Mouse (Mus musculus): ENCODE results near the gene Samd4. TPM values are rescaled to one million over a fixed set of nuclear protein-coding genes. Genes with fewer than 3 reads are reported as not detected.

Samd4 gene
- polyA plus RNA-seq, 1 experiment from 2014 or later, result 10.2 TPM

DNA sequence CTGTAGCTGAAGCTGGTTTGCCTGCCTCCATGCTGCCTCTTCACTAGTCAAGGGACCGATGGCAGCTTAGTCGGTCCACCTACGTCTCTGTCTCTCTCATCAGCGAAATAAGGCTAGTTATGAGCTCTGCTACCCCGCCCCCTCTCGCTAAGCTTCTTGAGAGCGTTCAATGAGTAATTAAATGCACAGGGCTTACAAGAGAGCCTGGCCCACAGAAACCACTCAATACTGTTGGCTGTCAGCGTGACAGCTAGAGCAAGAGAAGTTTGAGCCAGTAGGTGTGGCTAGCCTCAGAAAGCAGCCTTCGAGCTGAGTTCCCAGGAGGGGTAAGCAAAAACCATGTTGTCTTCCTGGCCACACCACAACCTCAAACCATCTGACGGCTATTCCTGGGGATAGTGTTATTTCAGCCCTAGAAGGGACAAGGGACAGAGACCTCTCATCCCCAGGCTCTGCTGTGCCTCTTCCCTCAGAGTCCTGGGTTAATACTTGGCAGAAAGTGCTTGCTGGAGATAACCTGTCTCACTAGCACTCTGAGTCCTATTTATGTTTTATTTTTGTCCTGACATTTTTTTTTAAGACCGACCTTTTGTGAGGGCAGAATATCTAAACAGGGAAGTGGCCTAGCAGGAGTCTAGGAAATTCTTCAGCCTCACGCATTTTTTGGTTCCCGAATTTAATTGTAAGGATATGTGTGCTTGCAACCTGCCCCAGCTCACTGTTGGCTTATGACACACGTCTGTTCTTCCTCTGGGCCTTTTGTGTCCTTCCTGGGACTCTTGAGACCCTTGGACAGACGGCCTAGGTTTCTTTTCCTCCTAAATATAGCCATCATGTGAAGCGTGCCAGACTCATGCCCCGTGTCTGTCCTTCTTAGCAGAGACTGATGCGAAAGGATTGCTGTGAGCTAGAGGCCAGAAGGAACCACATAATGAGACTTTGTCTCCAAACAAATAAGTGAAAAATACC lies 128.8 kb downstream of the Samd4 start:
- peaks cover 14% of the 10 kb centered on the region for H3K4me1 ChIP-seq
- H3K9ac ChIP-seq, result no peak overlapping the region
- peaks cover 2% of the 10 kb centered on the region; the same call in 1 of the 2 replicates for H3K36me3 ChIP-seq
- WGBS, result 60% methylated on average over 18 of the region's 18 CpGs
- no peaks in the 10 kb centered on the region for H3K27me3 ChIP-seq
- peak overlapping the region; percentile 7; the same call in 1 of the 2 replicates for H3K4me2 ChIP-seq
- no peak overlapping the region for H3K27ac ChIP-seq
- H3K4me3 ChIP-seq, result no peak overlapping the region
- no peaks in the 10 kb centered on the region; the same call in 1 of the 2 replicates for H3K9me3 ChIP-seq
- no peak for ATAC-seq (ENCODE audit: insufficient number of reproducible peaks, insufficient read depth, low FRiP score, low TSS enrichment, low read depth)

DNA sequence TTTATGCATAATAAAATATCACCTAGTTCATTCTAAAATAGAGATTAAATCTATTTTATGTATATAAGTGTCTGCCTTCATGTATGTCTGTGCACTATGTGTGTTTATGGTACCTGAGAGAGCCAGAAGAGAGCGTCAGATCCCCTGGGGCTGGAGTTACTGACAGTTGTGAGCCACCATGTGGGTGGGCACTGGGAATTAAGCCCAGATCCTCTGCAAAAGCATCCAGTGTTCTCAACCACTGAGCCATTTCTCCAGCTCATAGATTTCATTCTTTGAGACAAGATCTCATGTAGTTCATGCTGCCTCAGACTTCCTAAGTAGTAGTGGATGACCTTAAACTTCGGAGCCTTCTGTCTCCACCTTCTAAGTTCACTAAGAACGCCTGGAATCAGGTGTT lies 133.0 kb downstream of the Samd4 start:
- no peaks in the 10 kb centered on the region for H3K27me3 ChIP-seq
- no peak for ATAC-seq (ENCODE audit: insufficient number of reproducible peaks, insufficient read depth, low FRiP score, low TSS enrichment, low read depth)
- H3K9me3 ChIP-seq, result no peaks in the 10 kb centered on the region
- no peak overlapping the region for H3K27ac ChIP-seq
- no peak overlapping the region for H3K4me3 ChIP-seq
- H3K9ac ChIP-seq, result no peak overlapping the region
- peaks cover 16% of the 10 kb centered on the region; the same call in 1 of the 2 replicates for H3K36me3 ChIP-seq
- H3K4me2 ChIP-seq, result no peak overlapping the region
- peaks cover 12% of the 10 kb centered on the region for H3K4me1 ChIP-seq
- 86% methylated on average over 3 of the region's 3 CpGs for WGBS

DNA sequence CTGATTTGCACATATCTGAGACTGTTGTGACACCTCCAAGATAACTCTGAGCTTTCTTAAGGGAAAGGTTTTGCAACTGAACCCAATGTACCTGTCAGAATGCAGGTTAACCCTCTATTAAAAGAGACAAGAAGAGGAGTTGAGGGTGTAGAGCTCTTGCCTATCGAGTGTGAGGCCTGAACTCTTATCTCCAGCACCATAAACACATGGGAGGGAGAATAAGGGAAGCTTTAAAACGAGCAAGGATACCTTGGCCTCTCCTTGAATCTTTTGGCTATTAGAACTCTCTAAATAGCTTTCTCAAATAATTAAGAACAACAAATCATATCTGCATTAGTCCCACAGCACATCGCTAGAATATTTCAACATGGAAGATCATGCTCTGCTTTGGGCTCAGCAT lies 135.0 kb downstream of the Samd4 start:
- H3K4me2 ChIP-seq, result no peak overlapping the region
- H3K36me3 ChIP-seq, result peaks cover 16% of the 10 kb centered on the region; the same call in 1 of the 2 replicates
- ATAC-seq (ENCODE audit: insufficient number of reproducible peaks, insufficient read depth, low FRiP score, low TSS enrichment, low read depth), result no peak
- no peak overlapping the region for H3K4me3 ChIP-seq
- no peaks in the 10 kb centered on the region for H3K4me1 ChIP-seq
- no peak overlapping the region for H3K9ac ChIP-seq
- no peaks in the 10 kb centered on the region for H3K9me3 ChIP-seq
- H3K27me3 ChIP-seq, result no peaks in the 10 kb centered on the region
- 88% methylated on average over 3 of the region's 3 CpGs for WGBS
- H3K27ac ChIP-seq, result no peak overlapping the region

DNA sequence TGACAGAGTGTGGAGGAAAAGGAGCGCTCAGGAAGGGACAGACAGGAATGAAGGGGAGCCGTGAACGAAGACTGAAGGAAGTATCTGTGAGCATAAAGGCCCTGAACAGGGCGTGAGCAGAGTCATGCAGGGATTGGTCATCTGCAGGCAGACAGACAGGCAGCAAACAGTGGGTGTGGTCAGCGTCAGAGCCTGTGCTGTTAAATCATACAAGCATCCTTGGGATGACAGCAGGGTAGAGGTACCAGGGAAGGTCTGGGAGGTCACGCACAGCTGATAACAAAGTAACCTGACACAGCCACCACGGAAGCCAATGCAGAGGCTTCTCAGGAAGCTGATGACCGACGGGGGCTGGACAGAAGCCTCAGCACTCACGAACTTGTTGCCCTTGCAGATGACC lies 138.2 kb downstream of the Samd4 start:
- Histone ChIP-seq H3K4me1 (no peaks in the 10 kb centered on the region), H3K4me2 (no peak overlapping the region), H3K27me3 (no peaks in the 10 kb centered on the region), H3K9me3 (no peaks in the 10 kb centered on the region), H3K9ac (no peak overlapping the region), H3K27ac (no peak overlapping the region), H3K36me3 (peaks cover 16% of the 10 kb centered on the region; the same call in 1 of the 2 replicates), H3K4me3 (no peak overlapping the region)
- no peak for ATAC-seq (ENCODE audit: insufficient number of reproducible peaks, insufficient read depth, low FRiP score, low TSS enrichment, low read depth)
- WGBS, result 65% methylated on average over 10 of the region's 10 CpGs

DNA sequence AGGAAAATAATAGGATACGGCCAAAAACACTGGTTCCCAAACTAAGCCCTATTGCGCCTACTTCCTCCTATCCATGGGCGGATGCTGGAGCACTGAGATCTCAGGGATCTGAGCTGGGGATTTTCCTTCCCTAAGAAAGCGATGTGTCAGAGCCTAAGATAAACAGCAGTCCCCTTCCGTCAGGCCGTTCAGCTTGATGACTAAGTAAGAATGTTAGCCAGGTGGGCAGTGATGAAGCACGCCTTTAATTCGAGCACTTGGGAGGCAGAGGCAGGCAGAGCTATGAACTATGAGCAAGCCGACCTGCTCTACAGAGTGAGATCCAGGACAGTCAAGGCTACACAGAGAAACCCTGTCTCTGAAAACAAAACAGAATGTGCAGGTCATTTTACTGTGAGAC lies 140.9 kb downstream of the Samd4 start:
- Histone ChIP-seq H3K27me3 (no peaks in the 10 kb centered on the region), H3K9me3 (no peaks in the 10 kb centered on the region), H3K4me1 (peaks cover 11% of the 10 kb centered on the region), H3K27ac (no peak overlapping the region), H3K9ac (no peak overlapping the region), H3K4me2 (no peak overlapping the region), H3K4me3 (no peak overlapping the region), H3K36me3 (0 out of 2 replicates have a peak, but pooled peaks cover 4% of the 10 kb centered on the region)
- 90% methylated on average over 9 of the region's 9 CpGs for WGBS
- no peak for ATAC-seq (ENCODE audit: insufficient number of reproducible peaks, insufficient read depth, low FRiP score, low TSS enrichment, low read depth)

DNA sequence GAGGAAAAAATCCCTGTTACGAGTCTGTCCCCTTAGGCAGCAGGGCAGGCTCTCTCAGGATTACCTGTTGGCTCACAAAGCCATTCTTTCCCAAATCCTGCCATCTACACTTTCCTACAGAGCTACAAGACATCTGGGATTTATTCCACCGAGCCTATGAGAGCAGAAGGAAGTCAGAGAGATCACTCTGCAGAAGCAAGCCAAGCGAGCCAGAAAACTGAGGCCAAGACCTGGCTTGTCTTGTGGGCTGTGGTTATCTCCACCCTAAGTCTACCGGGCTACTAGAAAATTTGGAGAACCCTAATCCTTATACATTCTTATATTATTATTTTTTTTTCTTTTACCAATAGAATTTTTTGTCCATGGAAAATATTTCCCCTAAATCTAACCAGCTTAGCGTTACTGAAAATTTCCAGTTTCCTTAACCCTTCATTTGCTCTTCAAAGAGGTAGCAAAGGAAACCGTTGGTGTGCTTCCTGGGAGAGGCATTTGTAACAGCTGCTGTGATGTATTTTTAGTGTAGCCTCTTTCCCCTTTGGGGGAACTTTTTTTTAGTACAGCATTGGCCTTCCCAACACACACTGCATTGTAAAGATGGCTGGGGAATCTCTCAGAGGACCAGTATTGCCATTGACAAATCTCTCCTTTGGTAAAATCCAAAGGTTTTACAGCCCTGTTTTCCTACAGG lies 144.9 kb downstream of the Samd4 start:
- WGBS, result 30% methylated on average over 6 of the region's 6 CpGs
- Histone ChIP-seq H3K27ac (peak overlapping the region; percentile 41), H3K4me1 (peaks cover 11% of the 10 kb centered on the region), H3K27me3 (no peaks in the 10 kb centered on the region), H3K9ac (no peak overlapping the region), H3K9me3 (no peaks in the 10 kb centered on the region), H3K4me3 (no peak overlapping the region), H3K4me2 (no peak overlapping the region), H3K36me3 (no peaks in the 10 kb centered on the region)
- ATAC-seq (ENCODE audit: insufficient number of reproducible peaks, insufficient read depth, low FRiP score, low TSS enrichment, low read depth), result no peak

DNA sequence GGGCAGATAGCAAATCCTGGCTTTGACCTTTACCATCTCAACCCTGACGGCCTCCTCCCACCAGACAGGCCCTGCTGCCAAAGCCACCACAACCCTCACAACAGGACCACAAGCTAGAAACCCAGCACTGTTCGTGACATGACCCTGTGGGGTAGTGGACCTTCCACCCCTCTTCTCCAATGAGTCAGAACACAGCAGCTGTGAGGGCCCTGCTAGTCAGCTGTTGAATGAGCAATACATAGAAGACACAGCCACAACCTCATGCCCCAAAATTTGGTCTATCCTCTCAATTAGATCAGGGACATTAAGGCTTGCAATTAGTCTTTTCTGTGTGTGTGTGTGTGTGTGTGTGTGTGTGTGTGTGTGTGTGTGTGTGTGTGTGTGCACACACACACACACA lies 148.9 kb downstream of the Samd4 start:
- no peak overlapping the region for H3K4me2 ChIP-seq
- no peaks in the 10 kb centered on the region for H3K36me3 ChIP-seq
- H3K4me3 ChIP-seq, result no peak overlapping the region
- H3K27me3 ChIP-seq, result no peaks in the 10 kb centered on the region
- no peaks in the 10 kb centered on the region for H3K9me3 ChIP-seq
- H3K9ac ChIP-seq, result no peak overlapping the region
- 76% methylated on average over 2 of the region's 2 CpGs for WGBS
- ATAC-seq (ENCODE audit: insufficient number of reproducible peaks, insufficient read depth, low FRiP score, low TSS enrichment, low read depth), result no peak
- H3K27ac ChIP-seq, result no peak overlapping the region
- peaks cover 13% of the 10 kb centered on the region for H3K4me1 ChIP-seq

DNA sequence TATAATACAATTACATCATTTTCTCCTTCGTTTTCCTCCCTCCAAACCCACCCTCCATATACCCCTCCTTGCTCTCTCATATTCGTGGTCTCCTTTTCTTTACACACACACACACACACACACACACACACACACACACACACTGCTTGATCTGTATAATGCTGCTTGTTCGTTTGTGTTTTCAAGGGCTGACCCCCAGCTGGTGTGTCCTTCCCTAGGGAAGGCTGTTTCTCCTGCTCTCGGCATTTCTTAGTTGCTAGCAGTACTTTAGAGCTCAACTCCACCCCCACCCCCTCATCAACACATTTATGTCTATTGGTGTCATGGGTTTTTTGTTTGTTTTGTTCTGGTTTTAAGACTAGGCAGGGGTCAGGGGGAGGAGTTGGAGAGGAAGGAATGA lies 149.5 kb downstream of the Samd4 start:
- no peaks in the 10 kb centered on the region for H3K36me3 ChIP-seq
- WGBS, result 34% methylated on average over 4 of the region's 4 CpGs
- H3K4me2 ChIP-seq, result no peak overlapping the region
- peaks cover 10% of the 10 kb centered on the region for H3K4me1 ChIP-seq
- ATAC-seq (ENCODE audit: insufficient number of reproducible peaks, insufficient read depth, low FRiP score, low TSS enrichment, low read depth), result no peak
- H3K27ac ChIP-seq, result no peak overlapping the region
- H3K9ac ChIP-seq, result no peak overlapping the region
- H3K4me3 ChIP-seq, result no peak overlapping the region
- no peaks in the 10 kb centered on the region for H3K9me3 ChIP-seq
- H3K27me3 ChIP-seq, result no peaks in the 10 kb centered on the region

DNA sequence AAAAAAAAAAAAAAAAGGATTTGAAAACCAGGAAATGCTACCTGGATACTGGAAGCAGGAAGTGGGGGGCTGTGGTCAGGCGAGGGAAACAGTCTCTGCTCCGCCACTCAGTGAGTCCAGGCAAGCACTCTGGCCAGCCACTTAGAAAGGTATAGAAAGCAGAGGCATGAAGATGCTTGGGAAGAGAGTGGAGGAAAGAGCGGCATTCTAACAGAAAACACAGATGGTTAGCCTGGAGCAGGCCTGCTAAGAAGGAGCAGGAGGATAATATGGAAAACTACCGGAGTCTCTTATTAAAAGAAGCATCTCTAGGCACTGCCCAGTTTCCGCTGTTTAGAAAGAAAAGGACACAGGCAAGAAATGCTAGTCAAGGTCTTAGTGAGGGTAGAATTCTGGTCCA lies 150.8 kb downstream of the Samd4 start:
- Histone ChIP-seq H3K27ac (no peak overlapping the region), H3K27me3 (no peaks in the 10 kb centered on the region), H3K9ac (no peak overlapping the region), H3K9me3 (no peaks in the 10 kb centered on the region), H3K4me3 (no peak overlapping the region), H3K4me2 (no peak overlapping the region), H3K4me1 (0 out of 2 replicates have a peak, but pooled peaks cover 3% of the 10 kb centered on the region), H3K36me3 (no peaks in the 10 kb centered on the region)
- 84% methylated on average over 5 of the region's 5 CpGs for WGBS
- no peak for ATAC-seq (ENCODE audit: insufficient number of reproducible peaks, insufficient read depth, low FRiP score, low TSS enrichment, low read depth)

DNA sequence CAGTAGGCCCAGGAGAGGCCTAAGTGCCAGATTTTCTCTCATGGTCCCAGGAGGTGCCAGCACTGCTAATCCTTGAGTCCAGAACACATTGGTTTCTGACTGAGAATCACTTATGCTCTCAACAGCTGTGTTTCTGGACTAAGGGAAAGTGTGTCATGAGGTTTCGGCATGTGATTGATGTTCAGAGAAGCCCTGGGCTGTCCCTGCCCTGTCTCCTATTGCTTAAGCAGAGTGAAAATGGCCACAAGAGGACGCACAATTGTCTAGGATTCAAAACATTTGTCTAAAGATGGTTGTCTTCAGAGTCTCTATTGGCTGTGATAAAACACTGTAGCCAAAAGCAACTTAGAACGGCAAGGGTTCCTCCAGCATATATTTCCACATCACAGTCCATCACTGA lies 159.0 kb downstream of the Samd4 start:
- H3K4me3 ChIP-seq, result no peak overlapping the region
- ATAC-seq (ENCODE audit: insufficient number of reproducible peaks, insufficient read depth, low FRiP score, low TSS enrichment, low read depth), result no peak
- H3K36me3 ChIP-seq, result no peaks in the 10 kb centered on the region
- H3K27me3 ChIP-seq, result no peaks in the 10 kb centered on the region
- no peak overlapping the region for H3K9ac ChIP-seq
- H3K4me2 ChIP-seq, result no peak overlapping the region
- no peaks in the 10 kb centered on the region for H3K9me3 ChIP-seq
- no peaks in the 10 kb centered on the region for H3K4me1 ChIP-seq
- H3K27ac ChIP-seq, result no peak overlapping the region
- 88% methylated on average over 3 of the region's 3 CpGs for WGBS

DNA sequence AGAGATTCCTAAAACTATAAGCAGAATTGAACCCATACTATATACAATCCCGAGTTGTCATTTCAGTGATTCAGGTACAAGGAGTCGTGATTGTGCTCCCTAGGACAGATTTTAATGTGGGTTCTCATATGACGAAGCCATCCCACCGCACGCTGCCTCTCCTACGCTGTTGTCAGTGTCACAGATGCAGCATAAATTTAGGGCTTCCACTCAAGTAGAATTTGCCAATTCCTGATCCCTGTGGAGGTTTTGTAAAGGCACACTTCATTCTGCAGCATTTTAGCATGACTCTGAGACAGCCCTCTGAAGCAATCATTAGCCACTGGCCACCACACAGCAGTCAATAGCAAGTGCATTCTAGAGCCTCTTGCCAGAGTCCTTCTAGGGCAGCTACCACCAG lies 166.4 kb downstream of the Samd4 start:
- H3K4me2 ChIP-seq, result no peak overlapping the region
- no peak overlapping the region for H3K27ac ChIP-seq
- no peak overlapping the region for H3K4me3 ChIP-seq
- no peaks in the 10 kb centered on the region for H3K36me3 ChIP-seq
- H3K4me1 ChIP-seq, result no peaks in the 10 kb centered on the region
- 85% methylated on average over 6 of the region's 6 CpGs for WGBS
- H3K9me3 ChIP-seq, result no peaks in the 10 kb centered on the region
- H3K27me3 ChIP-seq, result no peaks in the 10 kb centered on the region
- H3K9ac ChIP-seq, result no peak overlapping the region
- no peak for ATAC-seq (ENCODE audit: insufficient number of reproducible peaks, insufficient read depth, low FRiP score, low TSS enrichment, low read depth)
